Mouse (Mus musculus): ENCODE measurements around the gene Sh3pxd2a. TPM values are rescaled to one million over a fixed set of nuclear protein-coding genes. Genes with fewer than 3 reads are reported as not detected.

Sh3pxd2a gene
- polyA plus RNA-seq, 1 experiment from 2014 or later: 2.3 TPM

DNA sequence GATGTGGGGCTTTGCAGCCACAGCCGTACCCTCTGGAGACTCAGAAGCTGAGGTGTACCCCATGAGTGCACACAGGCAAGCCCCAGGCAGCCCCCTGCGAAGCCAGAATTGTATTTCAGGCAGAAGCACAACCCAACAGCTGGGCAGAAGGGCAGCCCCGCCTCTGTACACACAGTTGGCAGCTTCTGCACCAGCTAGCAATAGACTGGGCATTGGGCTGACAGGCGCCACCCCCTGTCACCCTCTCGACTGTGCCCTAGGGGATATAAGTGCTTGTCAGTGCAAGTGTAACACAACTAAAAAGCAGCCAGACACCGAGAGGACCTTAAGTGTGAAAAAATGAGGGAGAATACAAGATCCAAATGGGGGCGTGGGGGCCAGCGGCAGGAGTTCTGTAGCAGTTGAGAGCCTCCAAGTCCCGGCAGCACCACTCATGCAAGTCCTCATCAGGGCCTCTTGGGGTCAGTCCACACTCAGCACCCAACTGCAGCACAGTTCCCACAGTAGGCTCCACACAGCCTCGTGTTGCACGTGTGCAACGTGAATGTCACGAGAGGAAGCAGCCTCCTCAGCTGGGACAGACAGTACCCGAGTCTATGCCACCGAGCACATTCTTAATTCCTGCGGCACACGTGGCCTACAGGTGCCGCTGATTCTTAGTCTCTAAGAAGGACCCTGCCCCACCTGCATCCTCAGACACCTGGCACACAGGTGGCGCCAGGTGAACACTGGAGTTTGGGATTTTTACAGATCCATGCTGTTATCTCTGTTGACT lies 147.7 kb downstream of the Sh3pxd2a start:
- Histone ChIP-seq H3K9ac (no peak overlapping the region), H3K4me1 (replicated peaks) (peaks cover 59% of the 10 kb centered on the region), H3K27ac (replicated peaks) (no peak overlapping the region), H3K9me3 (no peaks in the 10 kb centered on the region), H3K4me3 (no peak overlapping the region), H3K36me3 (no peaks in the 10 kb centered on the region), H3K27me3 (peaks cover 9% of the 10 kb centered on the region; the same call in 1 of the 2 replicates), H3K4me2 (no peak overlapping the region)
- 72% methylated on average over 19 of the region's 19 CpGs for WGBS
- no peak for ATAC-seq (ENCODE audit: low FRiP score, low read depth)

DNA sequence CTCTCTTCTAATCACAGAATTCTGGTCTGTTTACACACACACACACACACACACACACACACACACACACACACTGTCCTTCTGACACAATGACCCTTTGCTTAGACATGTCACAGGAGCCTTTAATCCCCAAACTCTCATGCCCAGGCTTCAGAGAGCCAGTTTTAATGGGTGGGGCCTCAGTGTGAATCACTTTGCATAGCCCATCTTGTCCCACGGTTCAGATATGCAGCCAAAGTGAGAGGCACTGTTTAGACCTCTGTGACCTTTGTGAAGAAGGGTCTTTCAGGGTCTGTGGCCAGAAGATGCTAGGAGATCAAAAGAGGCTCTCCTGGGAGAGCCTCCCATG lies 148.3 kb downstream of the Sh3pxd2a start:
- Histone ChIP-seq H3K9me3 (no peaks in the 10 kb centered on the region), H3K4me3 (no peak overlapping the region), H3K27me3 (peaks cover 9% of the 10 kb centered on the region; the same call in 1 of the 2 replicates), H3K4me2 (no peak overlapping the region), H3K36me3 (no peaks in the 10 kb centered on the region), H3K9ac (no peak overlapping the region), H3K27ac (replicated peaks) (no peak overlapping the region), H3K4me1 (replicated peaks) (peaks cover 54% of the 10 kb centered on the region)
- ATAC-seq (ENCODE audit: low FRiP score, low read depth): no peak
- 20% methylated on average over 1 of the region's 1 CpGs for WGBS

DNA sequence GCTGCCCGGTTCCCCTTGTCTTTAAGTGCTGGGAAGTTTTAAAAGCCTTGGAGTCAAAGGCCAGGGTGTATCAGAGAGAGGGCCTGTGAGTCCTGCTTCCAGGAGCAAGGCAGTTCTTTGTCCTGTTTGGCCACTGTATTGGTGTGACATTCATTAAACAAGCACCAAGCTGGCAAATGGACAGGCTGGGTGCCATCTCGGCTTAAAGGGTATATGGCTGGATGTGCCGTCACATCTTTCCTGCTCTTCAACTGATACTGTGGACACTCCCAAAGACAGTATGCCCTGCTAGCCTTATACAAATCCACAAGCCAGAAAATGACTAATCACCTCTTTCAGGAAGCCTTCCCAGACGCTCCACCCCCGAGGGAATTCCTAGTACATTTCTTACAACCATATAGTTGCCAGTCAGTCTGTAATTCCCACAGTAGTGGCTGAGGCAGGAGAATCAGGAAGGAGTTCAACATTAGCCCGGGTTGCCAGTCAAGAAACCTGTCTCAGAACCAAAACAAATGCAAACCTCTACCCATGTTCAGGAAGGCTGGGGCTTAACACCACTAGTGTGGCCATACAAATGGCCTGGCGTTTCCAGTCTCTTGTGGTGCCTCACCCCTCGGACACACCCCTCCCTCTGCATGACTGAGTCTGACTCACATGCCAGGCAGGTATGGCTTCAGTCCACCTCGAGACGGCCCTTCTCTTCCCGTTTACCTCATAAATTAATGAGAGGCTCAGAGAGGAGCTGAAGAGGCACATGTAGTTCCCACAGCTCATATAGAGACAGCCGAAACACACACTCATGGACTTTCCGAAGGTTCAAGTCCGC lies 148.9 kb downstream of the Sh3pxd2a start:
- no peaks in the 10 kb centered on the region for H3K36me3 ChIP-seq
- no peaks in the 10 kb centered on the region for H3K9me3 ChIP-seq
- H3K9ac ChIP-seq: no peak overlapping the region
- H3K27ac ChIP-seq (replicated peaks): no peak overlapping the region
- no peak overlapping the region for H3K4me3 ChIP-seq
- H3K4me2 ChIP-seq: peak overlapping the region; percentile 42; the same call in 1 of the 2 replicates
- peaks cover 50% of the 10 kb centered on the region for H3K4me1 ChIP-seq (replicated peaks)
- peaks cover 9% of the 10 kb centered on the region; the same call in 1 of the 2 replicates for H3K27me3 ChIP-seq
- ATAC-seq (ENCODE audit: low FRiP score, low read depth): no peak
- 60% methylated on average over 14 of the region's 14 CpGs for WGBS

DNA sequence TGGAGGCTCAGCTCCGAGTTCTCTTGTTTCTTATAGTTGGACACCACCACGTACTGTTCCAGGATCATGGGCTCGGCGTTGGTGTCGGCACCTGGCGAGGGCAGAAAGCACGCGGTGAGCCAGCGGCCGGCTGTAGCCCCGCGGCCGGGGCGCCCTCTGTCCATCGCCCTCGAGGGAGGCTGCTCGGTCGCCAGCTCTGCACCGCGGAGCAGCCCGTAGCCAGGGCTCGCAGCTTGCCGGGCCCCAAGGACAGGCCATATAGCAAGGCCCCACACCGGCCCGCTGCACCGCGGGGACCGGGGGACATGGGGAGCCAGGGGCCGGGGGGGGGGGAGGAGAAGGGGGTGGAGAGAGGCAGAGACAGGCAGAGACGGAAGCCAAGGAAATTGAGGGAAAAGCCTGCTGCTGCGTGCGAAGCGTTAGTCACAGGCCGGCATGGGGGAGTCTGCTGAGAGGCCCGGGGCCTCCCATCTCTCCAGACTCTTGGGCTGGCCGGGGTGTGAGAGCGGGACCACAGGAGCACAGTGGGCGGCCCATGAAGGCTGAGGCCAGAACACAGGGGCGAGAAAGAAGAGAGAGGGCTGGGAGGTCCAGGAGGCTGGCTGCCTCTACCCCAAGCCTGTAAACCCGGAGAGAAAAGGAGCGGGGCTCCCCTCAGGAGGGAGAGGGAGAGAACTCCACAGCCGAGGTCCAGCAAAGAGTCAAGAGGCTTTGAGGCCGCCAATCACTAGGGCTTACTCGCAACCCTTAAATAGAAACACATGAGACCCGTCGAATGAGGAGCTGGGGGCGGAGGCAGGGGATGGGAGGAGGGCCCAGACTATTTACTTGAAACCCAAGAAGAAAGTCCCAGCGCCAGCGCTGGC lies 149.9 kb downstream of the Sh3pxd2a start:
- Histone ChIP-seq H3K9ac (peak overlapping the region; percentile 15), H3K27ac (replicated peaks) (peak overlapping the region; percentile 43), H3K4me2 (peak overlapping the region; percentile 42), H3K4me3 (peak overlapping the region; percentile 17), H3K4me1 (replicated peaks) (peaks cover 45% of the 10 kb centered on the region), H3K36me3 (no peaks in the 10 kb centered on the region), H3K27me3 (peaks cover 9% of the 10 kb centered on the region; the same call in 1 of the 2 replicates), H3K9me3 (no peaks in the 10 kb centered on the region)
- WGBS: 5% methylated on average over 49 of the region's 49 CpGs
- peak; percentile 46; the same call in 1 of the 2 replicates for ATAC-seq (ENCODE audit: low FRiP score, low read depth)

- Histone ChIP-seq H3K4me1 (replicated peaks) (peaks cover 45% of the 10 kb centered on the region), H3K27ac (replicated peaks) (peak overlapping the region; percentile 43), H3K4me2 (peak overlapping the region; percentile 42), H3K36me3 (no peaks in the 10 kb centered on the region), H3K9me3 (no peaks in the 10 kb centered on the region), H3K27me3 (peaks cover 9% of the 10 kb centered on the region; the same call in 1 of the 2 replicates), H3K4me3 (peak overlapping the region; percentile 17), H3K9ac (no peak overlapping the region)
- peak; percentile 32 for ATAC-seq (ENCODE audit: low FRiP score, low read depth)
- 14% methylated on average over 11 of the region's 11 CpGs for WGBS
Observed at GRCm38 (mm10) chr19:47313387-47314075, 150.7 kb downstream of the Sh3pxd2a start.

- Histone ChIP-seq H3K9ac (no peak overlapping the region), H3K4me2 (no peak overlapping the region), H3K27me3 (peaks cover 9% of the 10 kb centered on the region; the same call in 1 of the 2 replicates), H3K36me3 (no peaks in the 10 kb centered on the region), H3K27ac (replicated peaks) (no peak overlapping the region), H3K9me3 (no peaks in the 10 kb centered on the region), H3K4me1 (replicated peaks) (peaks cover 25% of the 10 kb centered on the region), H3K4me3 (no peak overlapping the region)
- 84% methylated on average over 4 of the region's 4 CpGs for WGBS
- ATAC-seq (ENCODE audit: low FRiP score, low read depth): no peak
Observed at GRCm38 (mm10) chr19:47311162-47311561, 153.0 kb downstream of the Sh3pxd2a start.

DNA sequence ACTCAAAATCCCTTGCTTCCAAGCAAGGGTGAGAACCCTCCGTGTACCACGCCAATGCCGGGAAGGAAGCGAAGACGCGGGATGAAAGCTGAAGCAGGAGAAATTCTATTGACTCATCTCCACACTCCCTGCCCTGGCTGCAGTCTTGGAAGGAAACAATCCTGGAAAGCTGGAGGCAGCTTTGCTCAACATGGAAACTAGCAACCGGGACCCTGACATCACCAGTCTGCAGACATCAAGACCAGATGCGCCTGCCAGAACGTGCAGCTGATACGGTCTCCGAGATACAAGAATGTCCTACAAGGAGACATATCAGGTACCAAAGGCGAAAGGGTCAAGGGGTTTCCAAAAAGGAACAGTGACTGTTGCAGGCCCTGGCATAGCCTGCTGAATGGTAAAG lies 154.4 kb downstream of the Sh3pxd2a start:
- Histone ChIP-seq H3K9me3 (no peaks in the 10 kb centered on the region), H3K9ac (no peak overlapping the region), H3K27ac (replicated peaks) (no peak overlapping the region), H3K4me3 (no peak overlapping the region), H3K27me3 (0 out of 2 replicates have a peak, but pooled peaks cover 2% of the 10 kb centered on the region), H3K36me3 (no peaks in the 10 kb centered on the region), H3K4me1 (replicated peaks) (peaks cover 20% of the 10 kb centered on the region), H3K4me2 (no peak overlapping the region)
- WGBS: 95% methylated on average over 12 of the region's 12 CpGs
- no peak for ATAC-seq (ENCODE audit: low FRiP score, low read depth)

DNA sequence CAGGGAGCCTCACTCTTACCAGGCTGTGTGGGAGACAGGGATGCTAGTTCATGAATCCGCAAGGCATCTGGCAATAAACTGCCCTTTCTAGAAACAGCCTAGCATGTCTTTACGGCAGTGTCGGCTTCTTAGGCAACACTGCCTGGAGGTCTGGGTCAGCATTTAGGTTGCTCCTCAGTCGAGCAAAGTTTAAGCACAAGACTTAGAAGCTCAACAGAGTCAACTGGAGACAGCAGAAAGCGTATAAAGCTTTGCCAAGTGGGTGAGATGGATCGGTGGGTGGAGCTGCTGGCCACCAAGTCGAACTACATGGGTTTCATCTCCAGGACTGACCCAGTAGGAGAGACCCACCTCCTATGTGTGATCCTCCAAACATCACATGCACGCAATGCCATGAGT lies 157.3 kb downstream of the Sh3pxd2a start:
- ATAC-seq (ENCODE audit: low FRiP score, low read depth): no peak
- peaks cover 8% of the 10 kb centered on the region for H3K4me1 ChIP-seq (replicated peaks)
- no peaks in the 10 kb centered on the region for H3K9me3 ChIP-seq
- no peak overlapping the region for H3K27ac ChIP-seq (replicated peaks)
- 91% methylated on average over 8 of the region's 8 CpGs for WGBS
- H3K4me2 ChIP-seq: no peak overlapping the region
- no peaks in the 10 kb centered on the region for H3K36me3 ChIP-seq
- H3K9ac ChIP-seq: no peak overlapping the region
- no peak overlapping the region for H3K4me3 ChIP-seq
- H3K27me3 ChIP-seq: no peaks in the 10 kb centered on the region

DNA sequence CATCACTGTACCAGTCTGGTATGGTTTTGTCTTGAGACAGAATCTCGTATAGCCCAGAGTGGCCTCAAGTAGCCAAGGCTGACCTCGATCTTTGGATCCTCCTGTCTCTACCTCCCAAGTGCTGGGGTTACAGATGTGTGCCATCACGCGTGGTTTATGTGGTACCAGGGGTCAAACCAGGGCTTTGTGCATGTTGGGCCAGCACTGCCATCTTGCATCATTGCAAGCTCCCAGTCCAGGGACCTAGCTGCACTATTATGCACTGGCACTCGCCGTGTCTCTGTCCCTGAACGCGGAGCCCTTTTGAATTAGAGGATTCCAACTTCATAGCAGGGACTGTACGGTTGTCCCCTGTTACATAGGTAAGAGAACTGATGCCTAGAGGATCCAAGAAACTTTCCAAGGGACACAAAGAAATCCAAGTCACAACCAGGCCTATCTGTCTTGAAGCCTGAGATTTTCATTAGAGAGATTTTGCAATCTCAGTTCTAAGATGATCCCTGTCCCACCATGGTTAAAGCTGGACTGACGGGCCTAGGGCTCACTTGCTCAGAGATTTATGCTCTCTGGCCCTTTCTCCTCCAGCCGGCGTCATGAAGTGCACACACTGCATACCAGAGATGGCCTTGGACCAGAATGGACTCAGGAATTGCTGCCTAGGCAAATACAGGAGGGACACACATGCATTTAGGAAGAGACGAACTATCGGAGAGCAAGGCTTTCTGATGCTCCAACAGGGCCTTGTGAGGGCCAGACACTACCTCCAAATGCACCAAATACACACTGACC lies 157.9 kb downstream of the Sh3pxd2a start:
- Histone ChIP-seq H3K9ac (no peak overlapping the region), H3K9me3 (no peaks in the 10 kb centered on the region), H3K4me3 (no peak overlapping the region), H3K4me1 (replicated peaks) (peaks cover 14% of the 10 kb centered on the region), H3K36me3 (no peaks in the 10 kb centered on the region), H3K4me2 (no peak overlapping the region), H3K27me3 (no peaks in the 10 kb centered on the region), H3K27ac (replicated peaks) (no peak overlapping the region)
- ATAC-seq (ENCODE audit: low FRiP score, low read depth): no peak
- 88% methylated on average over 14 of the region's 14 CpGs for WGBS

DNA sequence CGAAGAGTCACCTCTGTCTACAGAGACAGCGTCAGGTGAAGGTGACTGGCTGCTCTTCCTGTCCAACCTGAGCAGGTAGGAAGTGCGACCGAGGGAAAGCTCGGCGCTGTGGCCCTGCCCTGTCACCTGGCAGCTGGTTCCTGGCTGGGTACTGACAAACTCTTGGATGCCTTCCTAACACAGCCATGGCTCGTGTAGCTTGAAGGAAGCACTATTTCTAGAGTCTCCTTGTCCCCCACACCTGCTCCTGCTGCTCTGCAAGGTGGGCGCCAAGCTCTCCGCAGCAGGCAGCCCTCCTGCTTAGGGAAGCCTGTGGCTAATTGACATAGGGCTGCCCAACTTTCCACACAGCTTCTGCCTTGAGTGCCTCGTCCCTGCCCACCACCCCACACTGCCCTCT lies 158.8 kb downstream of the Sh3pxd2a start:
- Histone ChIP-seq H3K36me3 (no peaks in the 10 kb centered on the region), H3K27ac (replicated peaks) (no peak overlapping the region), H3K4me3 (no peak overlapping the region), H3K4me1 (replicated peaks) (peaks cover 20% of the 10 kb centered on the region), H3K27me3 (no peaks in the 10 kb centered on the region), H3K4me2 (no peak overlapping the region), H3K9ac (no peak overlapping the region), H3K9me3 (no peaks in the 10 kb centered on the region)
- WGBS: 85% methylated on average over 10 of the region's 10 CpGs
- no peak for ATAC-seq (ENCODE audit: low FRiP score, low read depth)

Measured in hindbrain, embryonic 15.5 days (tissue).